Mouse (Mus musculus) MEL (cell line): Measurements from ENCODE around the gene D430041D05Rik.

Source experiments
- CTCF ChIP-seq, 3 experiments: IDR thresholded peaks in 2 of 3; conservative IDR thresholded peaks in 1 of 3; 2 replicates each; pipeline ENCODE4 v1.5.1; 2011 to 2012; ENCODE audit warnings: low read length in 3 of 3, low read depth in 2 of 3, mild to moderate bottlenecking in 2 of 3, improper control_type of control experiment in 1 of 3, inconsistent platforms in 1 of 3, mixed read lengths in 1 of 3, moderate library complexity in 1 of 3; ENCODE audit not compliant: control insufficient read depth in 1 of 3, insufficient read depth in 1 of 3, poor library complexity in 1 of 3, severe bottlenecking in 1 of 3
- KAT2A ChIP-seq: conservative IDR thresholded peaks from 2 replicates; pipeline ENCODE4 v1.6.1; 2012; ENCODE audit warnings: low read depth, low read length, improper control_type of control experiment, inconsistent platforms
- MAFK ChIP-seq: IDR thresholded peaks from 2 replicates; pipeline ENCODE4 v1.6.1; 2011; ENCODE audit warnings: low read depth, mild to moderate bottlenecking, low read length, improper control_type of control experiment, borderline replicate concordance
- POLR2A ChIP-seq, 2 experiments: IDR thresholded peaks; 2 replicates each; pipeline ENCODE4 v1.6.1; 2011 to 2012; ENCODE audit warnings: low read length in 2 of 2, mild to moderate bottlenecking in 2 of 2, control low read depth in 1 of 2, improper control_type of control experiment in 1 of 2, low read depth in 1 of 2, moderate library complexity in 1 of 2; ENCODE audit not compliant: control insufficient read depth in 1 of 2, insufficient read depth in 1 of 2, poor library complexity in 1 of 2
- RCOR1 ChIP-seq: IDR thresholded peaks from 2 replicates; pipeline ENCODE4 v1.6.1; 2012; ENCODE audit warnings: low read depth, mild to moderate bottlenecking, inconsistent platforms, low read length, improper control_type of control experiment
- UBTF ChIP-seq: IDR thresholded peaks from 2 replicates; pipeline ENCODE4 v1.6.1; 2012; ENCODE audit warnings: low read depth, mild to moderate bottlenecking, inconsistent platforms, low read length, improper control_type of control experiment, moderate library complexity, borderline replicate concordance; ENCODE audit not compliant: insufficient read depth
- USF2 ChIP-seq, 2 experiments: IDR thresholded peaks; 2 replicates each; pipeline ENCODE4 v1.6.1; 2011 to 2012; ENCODE audit warnings: improper control_type of control experiment in 2 of 2, low read length in 2 of 2, borderline replicate concordance in 1 of 2, inconsistent platforms in 1 of 2, low read depth in 1 of 2, mild to moderate bottlenecking in 1 of 2; ENCODE audit not compliant: insufficient read depth in 1 of 2
- ZMIZ1 ChIP-seq: IDR thresholded peaks from 2 replicates; pipeline ENCODE4 v1.6.1; 2012; ENCODE audit warnings: low read depth, mild to moderate bottlenecking, inconsistent platforms, low read length, improper control_type of control experiment, moderate library complexity

- TF ChIP-seq UBTF (no peak), CTCF (IDR thresholded peaks at IDR 0.05 in 2 of 3, conservative IDR thresholded peaks at IDR 0.05 in 1 of 3; ENCODE audit: control insufficient read depth in 1 of 3, insufficient read depth in 1 of 3, low read depth in 2 of 3, low read length in 3 of 3, poor library complexity in 1 of 3, severe bottlenecking in 1 of 3) (no peak), RCOR1 (no peak), MAFK (no peak), POLR2A (IDR thresholded peaks at IDR 0.05; ENCODE audit: control insufficient read depth in 1 of 2, insufficient read depth in 1 of 2, low read depth in 1 of 2, low read length in 2 of 2, poor library complexity in 1 of 2) (no peak), USF2 (IDR thresholded peaks at IDR 0.05; ENCODE audit: borderline replicate concordance in 1 of 2, insufficient read depth in 1 of 2, low read depth in 1 of 2, low read length in 2 of 2) (no peak), ZMIZ1 (no peak), KAT2A (no peak)
Measured at GRCm38 (mm10) chr2:104163418-104163817, 247.4 kb downstream of the D430041D05Rik start.
